Mouse (Mus musculus): ENCODE measurements around the gene Lypd6b. TPM values are rescaled to one million over a fixed set of nuclear protein-coding genes. Genes with fewer than 3 reads are reported as not detected.
A peak's percentile ranks its signal among the peaks of the same experiment; 100 is the strongest.

Lypd6b gene
- total RNA-seq, 4 experiments from 2014 or later, result 3.7 to 6.0 (median 4.4) TPM

DNA sequence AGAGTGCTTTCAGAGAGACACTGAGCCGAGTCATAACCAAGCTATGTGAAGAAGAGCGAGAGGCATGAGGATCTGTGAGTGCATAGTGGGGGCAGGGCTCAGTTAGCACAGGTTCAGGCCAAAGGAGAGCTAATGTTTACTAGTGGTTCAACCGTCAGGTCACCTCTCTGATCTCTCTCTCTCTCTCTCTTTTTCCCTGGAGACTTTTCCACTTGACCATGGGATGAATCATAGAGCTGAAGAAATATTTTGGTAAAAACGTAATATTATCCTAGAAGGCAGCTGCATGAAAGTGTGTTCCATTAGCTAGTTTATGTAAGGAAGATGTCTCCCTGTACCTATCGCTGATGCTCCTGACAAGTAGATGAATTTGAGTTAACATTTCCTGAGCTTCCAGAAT, 30.6 kb downstream of the Lypd6b start:
- DNase-seq (ENCODE audit: low spot score in 2 of 2), result no peak

DNA sequence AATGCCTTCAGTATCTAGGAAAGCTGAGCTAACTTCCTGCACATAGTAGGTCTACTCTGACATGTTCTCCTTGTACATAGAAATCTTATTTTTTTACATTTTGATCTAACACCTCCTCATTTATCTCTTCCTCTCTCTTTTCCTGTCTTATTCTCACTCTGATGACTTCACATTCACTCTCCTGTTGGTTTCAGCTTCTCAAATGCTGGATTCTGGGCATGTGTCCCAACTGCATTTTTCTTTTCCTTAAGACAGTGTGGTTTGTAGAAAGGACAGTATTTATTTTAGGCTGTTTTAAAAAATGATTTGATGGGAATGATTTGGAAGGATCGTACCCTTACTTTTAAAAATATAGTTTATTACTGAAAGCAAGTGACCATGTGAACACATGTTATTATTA, 34.8 kb downstream of the Lypd6b start:
- DNase-seq (ENCODE audit: low spot score in 2 of 2), result no peak

DNA sequence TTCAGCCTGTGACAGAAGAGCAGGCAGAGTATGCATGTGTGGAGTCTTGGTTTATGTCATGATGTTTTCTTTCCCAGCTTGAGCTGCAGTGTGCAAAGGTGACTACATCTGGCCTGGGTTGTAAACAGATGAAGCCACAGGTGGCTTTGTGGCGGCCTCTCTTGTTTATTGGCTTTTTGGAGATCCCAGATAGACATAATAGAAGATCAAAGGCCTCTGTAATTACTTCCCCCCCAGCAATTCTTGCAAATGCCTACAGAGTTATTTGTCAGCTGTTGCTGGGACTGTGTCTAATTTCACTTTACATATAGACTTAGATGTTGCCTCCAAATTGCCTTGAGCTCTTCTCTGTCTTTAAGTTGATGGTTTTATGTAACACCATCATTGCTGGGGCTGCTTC, 38.1 kb downstream of the Lypd6b start:
- DNase-seq (ENCODE audit: low spot score in 2 of 2), result no peak

DNA sequence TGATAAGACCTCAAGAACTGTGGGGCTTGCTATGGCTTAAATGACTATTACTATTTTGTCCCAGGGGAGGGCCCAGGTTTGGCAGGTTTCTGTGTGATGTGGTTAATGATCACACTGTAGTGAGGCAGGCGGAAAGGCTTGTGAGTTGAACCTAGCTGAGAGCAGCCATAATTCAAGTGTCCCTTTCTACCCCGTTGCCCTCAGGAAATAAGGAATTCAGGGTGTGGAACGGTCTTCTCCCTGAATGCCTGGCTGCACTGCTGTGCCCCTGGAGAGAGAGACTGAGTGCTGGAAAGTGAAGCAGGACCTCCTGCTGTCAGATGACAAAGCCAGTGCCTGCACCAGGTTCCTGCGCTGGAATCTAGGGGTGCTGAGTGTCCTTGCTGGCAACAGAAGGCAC, 40.3 kb downstream of the Lypd6b start:
- no peak for DNase-seq (ENCODE audit: low spot score in 2 of 2)

DNA sequence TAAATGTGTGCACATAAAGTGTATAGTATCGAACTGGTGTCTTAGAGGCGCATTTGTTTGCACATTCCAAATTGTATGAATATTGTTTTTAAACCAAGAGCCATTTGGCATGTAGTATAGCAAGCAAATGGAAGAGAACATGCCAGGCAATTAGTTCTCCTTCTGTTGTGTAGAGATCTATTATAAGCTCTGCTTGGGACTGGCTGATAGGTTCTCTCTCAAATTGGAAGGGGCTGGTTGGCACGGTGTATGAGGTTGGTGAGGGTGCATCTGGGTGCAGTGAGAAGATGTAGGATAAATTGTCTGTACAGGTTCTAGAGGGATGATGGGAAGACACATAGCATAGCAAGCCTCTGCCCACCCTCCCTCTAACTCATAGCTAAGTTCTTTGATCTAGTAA, 42.9 kb downstream of the Lypd6b start:
- peak in 1 of 2 experiments; percentile 12 for DNase-seq (ENCODE audit: low spot score in 2 of 2)

DNA sequence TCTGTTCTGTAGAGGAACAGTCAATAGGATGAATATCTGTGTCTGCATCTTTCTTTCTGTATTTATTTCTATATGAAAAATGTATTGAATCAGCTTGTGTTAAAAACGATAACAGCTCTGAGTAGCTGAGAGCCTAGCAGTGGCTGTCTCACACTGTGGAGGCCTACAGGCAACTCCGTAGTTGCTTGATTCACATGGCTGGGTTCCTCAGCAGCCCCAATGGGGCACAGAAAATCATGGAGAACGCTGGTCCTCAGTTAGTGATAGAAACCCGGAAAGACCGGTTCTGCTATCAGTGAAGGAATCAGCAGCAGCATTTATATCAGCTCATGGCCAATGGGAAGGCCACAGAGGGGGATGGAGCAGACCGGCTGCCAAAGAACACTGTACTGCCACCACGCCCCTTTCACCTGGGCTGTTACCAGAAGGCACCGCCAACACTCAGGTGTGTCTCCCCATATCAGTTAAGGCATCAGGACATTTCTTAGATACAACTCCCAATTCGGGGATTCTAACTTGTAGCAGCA, 44.9 kb downstream of the Lypd6b start:
- no peak for DNase-seq (ENCODE audit: low spot score in 2 of 2)

DNA sequence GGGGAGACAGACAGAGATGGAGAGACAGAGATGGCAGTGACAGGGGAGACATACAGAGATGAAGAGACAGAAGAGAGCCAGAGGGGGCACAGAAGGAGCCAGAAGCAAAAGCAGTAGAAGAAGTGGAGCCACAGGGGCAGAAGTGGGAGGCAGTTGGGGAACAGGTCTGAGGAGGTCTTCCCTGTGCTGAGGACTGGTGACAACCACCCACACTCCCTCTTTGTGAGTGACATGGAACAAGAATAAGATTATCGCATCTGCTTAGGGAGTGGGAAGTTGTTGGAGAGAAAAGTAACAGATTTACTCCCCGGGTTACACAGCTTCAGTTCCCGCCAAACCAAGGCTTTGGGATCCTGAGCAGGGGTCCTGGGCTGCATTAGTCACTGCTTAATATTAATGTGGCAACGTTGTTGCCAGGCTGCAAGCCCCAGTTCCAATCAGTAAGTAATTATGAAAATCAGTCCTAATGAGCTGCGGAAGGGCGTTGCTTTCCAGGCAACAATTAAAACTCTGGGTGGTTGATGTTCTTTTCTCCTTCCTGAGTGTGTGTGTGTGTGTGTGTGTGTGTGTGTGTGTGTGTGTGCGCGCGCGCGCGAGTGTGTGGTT, 50.1 kb downstream of the Lypd6b start:
- DNase-seq (ENCODE audit: low spot score in 2 of 2), result peak in 1 of 2 experiments; percentile 6

DNA sequence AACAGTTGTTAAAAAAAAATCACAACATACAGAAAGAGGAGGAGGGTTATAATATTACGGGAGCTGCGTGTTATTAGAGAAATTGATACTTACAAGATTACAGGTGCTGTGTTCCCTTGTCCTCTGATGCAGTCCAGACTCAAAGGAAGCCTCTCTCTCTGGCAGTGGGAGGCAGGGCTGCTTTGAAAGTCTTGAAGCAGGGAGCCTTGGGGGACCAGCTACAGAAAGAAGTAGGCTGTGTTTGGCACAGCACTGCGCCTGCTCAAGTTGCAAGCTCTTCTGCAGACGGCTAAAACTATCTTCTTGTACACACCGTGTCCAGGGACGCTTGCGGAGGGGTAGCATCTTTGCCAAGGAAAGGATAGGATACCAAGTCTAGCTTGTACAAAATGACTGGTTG, 51.1 kb downstream of the Lypd6b start:
- DNase-seq (ENCODE audit: low spot score in 2 of 2), result no peak

DNA sequence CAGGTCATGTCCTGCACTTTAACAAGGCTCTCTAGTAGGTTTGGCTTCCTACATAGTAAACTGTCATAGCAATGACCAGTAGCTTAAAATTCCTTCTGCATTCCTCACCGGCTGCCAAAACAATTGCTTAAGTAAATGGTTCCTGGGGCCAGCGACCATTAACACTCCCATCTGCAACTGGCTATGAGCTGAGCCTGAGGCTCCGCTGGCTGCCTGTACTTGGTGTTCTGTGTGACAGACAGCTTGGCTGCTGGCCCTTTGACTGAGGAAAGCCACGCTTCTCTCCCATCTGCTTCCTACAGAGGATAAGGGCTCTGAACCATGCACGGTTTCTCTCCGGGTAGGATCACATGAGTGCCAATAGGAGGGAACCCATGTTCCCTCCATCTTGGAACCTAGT, 53.1 kb downstream of the Lypd6b start:
- DNase-seq (ENCODE audit: low spot score in 2 of 2), result peak; percentile 7 to 19

DNA sequence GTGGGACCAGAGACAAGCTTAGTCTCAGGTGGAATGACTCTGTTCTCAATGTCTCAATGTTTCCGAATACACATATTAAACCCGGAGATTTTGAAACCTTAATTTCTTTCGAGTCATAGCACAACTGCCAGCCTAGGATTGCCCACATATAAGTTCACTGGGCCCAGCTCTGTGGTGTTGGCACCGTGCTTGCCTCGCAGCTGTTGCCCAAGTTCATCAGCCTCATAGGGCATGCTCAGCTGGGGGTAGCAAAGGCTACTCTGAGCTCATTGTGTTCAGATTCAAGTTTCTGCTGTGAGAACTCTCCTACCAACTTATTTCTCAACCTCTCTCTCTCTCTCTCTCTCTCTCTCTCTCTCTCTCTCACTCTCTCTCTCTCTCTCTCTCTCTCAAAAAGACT, 53.6 kb downstream of the Lypd6b start:
- DNase-seq (ENCODE audit: low spot score in 2 of 2), result no peak

DNA sequence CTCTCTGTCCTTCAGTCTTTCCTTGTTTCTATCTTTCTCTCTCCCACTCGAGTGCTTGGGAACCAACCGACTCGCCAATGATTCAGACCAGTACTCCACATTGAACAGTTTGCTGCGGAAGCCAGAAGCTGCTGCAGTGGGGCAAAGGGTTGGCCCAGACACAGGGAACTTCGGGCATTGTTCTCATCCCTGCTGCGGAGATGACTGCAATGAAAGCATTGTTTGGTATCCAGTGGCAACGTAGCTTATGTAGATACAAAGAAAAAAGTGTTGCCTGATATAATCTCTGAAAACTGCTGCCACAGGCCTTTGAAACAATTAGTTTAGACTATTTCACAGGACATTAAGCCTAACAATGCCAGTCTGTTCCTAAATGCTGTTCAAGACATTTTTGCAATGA, 57.6 kb downstream of the Lypd6b start:
- no peak for DNase-seq (ENCODE audit: low spot score in 2 of 2)

DNA sequence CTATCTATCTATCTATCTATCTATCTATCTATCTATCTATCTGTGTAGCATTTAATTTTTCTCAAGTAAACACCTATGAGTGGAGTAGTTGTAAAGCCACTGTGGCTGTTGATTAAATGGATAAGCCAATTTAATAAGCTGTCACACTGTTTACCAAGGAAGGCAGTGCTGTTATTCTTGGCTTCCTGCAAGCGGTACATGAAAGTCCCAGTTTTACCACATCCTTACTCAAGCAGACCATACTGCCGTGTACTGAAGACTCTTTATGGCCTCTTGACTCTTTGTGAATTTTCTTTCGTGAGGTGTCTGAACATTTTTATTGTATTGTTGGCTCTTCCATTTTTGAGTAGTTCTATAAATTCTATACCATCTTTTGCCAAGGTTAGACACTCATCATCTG, 58.6 kb downstream of the Lypd6b start:
- DNase-seq (ENCODE audit: low spot score in 2 of 2), result no peak

DNA sequence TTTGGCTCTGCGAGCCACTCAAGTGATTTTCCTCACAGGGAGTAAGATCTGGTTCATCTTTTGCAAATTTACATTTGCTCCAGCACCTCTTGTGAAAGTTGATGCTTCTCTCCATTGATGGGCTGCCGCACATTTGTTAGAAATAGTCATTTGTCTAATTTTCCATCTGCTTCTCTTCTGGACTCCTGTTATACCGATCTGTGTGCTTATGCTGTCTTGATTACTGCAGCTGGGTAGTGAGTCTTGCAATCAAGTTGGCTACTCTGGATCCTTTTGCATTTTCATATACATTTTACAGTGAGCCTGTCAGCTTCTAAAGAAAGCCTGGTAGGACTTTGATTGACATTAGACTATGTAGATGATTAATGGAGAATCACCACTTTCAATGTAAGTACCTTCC, 59.4 kb downstream of the Lypd6b start:
- DNase-seq (ENCODE audit: low spot score in 2 of 2), result no peak

DNA sequence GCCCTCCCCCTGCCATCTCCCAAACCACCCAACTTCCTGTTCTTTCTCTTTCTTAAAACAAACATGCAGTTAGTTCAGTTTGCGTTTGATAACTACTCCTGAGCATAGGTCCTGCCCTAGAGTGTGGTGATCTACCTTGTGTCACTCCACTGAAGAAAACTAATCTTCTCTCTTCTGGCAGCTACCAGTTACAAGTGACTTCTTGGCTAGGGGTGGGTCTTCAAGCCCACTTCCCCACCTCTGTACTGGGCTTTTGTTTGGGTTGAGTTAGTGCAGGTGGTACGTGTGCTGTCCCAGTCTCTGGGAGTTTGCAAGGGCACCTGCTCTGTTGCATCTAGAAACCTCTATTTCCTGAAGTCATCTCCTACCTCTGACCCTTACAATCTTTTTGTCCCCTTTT, 60.3 kb downstream of the Lypd6b start:
- DNase-seq (ENCODE audit: low spot score in 2 of 2), result no peak

DNA sequence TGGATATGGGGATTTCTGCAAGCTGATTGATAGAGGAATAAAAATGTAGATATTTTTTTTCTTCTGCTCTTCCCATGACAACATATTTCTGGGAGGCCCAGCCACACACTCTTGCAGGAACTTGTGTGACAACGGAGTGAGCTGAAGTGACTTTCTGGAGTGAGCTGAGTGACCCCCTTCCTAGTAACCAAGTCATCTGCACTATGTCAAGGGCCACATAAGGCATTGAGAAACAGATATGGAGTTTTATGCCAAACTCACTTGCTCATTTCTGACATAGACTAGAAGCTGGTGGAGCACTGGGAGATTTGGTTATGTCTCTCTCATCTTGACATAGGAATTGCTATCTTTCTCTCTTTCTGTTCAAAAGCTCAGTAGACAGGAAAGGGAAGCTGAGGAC, 62.3 kb downstream of the Lypd6b start:
- no peak for DNase-seq (ENCODE audit: low spot score in 2 of 2)

DNA sequence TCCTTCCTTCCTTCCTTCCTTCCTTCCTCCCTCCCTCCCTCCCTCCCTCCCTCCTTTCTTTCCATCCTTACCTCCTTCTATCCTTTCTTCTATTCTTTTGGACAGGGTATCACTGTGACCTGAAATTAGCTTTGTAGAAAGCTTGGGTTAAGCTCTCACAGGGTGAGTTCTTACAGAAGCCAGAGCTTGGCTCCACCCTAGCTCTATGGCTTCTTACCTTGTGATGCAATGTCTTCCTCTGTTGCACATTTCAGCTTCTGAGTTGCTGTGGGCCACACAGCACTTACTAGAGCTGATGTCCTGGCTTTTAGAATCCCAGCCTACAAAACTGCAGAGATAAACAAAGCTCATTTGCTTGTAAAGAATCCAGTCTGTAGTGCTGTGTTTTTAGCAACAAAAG, 64.5 kb downstream of the Lypd6b start:
- DNase-seq (ENCODE audit: low spot score in 2 of 2), result no peak

DNA sequence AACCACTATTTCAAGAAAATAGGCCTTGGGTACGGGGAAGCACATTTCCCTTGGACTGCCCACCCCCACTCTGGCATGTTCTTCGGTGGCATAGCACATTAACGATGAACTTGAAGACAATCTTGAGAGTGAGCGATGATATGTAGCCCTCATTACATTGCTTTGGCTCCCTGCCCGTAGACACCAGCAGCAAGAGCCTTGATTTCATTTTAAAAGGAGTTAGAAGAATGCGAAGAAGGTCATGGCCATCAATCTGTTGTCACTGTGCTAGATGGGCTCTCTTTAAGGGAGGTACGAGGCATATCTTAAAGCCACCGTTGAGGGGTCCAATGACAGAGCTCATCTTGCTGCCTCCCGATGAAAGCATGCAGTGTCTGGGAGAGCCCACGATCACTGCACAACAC, 68.7 kb downstream of the Lypd6b start:
- no peak for DNase-seq (ENCODE audit: low spot score in 2 of 2)

DNA sequence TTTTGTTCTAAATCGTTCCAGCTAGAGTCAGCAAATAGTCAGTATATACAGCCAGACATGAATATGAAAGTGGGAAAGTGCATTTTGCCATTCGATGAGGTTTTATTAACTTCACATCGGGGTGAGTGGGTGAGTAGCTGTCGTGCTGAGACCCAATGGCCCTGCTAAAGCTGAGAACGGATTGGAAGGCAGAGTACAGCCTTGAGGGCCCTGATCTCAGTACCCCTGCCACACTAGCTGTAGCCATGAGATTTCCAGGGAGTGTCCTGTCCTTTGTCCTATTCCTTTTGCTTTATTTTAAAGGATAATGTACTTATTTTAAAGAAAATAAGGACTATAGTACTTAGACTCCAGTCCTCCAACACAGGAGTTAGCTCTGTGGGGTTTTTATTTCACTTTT, 69.1 kb downstream of the Lypd6b start:
- no peak for DNase-seq (ENCODE audit: low spot score in 2 of 2)

DNA sequence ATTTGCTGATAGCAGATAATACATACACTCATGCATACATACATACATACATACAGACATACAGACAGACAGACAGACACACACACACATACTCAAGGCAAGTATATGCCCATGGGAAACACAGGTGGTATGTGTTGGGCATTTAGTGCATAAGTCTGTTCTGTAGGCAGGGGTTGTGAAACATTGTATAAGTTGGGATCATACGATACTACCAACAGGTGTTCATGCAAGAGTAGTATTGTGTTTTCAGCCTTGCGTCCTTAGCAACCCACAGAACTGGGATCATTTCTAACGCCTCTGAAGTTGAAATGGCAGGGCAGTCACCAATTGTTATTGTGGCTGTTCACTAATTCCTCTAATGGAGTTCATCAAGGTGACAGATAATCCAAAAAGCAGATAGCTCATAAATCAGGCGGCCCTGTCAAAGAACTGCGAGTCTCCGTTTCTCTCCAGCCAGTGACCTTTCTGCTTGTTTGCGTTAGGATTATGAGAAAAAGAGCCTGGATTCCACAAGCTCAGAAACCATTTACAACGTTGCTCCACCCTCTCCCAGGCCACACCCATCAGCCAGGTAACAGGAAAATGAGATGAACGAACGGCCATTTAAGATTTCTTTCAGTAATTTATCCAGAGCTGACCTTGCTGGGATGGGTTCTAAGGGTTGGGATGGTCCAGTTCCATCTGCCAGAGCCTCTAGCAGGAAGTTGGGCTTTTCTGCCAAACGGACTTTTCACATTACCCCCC, 72.9 kb downstream of the Lypd6b start:
- no peak for DNase-seq (ENCODE audit: low spot score in 2 of 2)

DNA sequence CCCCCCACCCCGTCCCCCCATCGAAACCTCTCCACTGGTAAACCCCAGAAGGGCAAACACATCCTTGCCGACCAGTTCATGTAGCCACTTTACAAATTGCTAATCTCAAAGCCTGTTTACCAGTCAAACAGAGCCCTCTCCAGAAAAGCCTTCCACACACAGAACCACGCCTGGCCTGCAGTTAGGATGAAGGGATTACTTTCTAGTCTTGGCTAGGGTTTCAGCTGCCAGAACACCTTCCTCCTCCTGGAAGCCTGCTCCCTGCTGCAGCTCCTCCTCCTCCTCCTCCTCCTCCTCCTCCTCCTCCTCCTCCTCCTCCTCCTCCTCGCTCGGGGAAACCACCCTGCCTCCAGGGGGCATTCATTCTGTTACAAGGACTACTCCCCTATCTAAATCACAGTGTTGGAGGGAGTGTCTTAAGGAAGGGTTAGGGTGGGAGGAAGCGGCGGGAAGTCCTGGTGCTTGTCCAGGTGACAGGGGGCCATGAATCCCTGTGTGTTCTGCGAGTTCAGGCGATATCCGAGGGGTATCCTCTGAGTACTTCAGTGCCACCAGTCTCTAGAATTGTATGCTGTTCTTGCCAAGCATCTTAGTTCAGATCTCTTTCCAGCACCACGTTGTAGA, 73.6 kb downstream of the Lypd6b start:
- DNase-seq (ENCODE audit: low spot score in 2 of 2), result no peak

DNA sequence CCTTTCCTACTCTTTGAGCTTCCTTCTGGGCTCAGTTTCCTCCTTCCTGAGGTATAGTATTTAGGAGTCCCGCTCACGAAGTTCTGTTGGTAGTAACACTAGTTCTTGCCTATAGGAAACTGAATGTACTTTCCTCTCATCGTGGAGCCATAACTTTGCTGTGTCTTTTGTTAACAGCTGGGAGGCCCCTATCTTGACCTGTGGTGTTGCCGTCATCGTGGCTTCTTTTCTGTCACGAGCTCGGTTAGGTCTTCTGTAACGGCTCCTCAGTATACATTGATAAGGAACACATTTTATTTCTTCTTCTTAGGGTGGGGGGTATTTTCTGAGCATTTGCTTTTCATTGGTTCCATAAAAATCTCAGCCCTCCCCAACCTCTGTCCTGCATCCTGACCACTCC, 74.2 kb downstream of the Lypd6b start:
- no peak for DNase-seq (ENCODE audit: low spot score in 2 of 2)

DNA sequence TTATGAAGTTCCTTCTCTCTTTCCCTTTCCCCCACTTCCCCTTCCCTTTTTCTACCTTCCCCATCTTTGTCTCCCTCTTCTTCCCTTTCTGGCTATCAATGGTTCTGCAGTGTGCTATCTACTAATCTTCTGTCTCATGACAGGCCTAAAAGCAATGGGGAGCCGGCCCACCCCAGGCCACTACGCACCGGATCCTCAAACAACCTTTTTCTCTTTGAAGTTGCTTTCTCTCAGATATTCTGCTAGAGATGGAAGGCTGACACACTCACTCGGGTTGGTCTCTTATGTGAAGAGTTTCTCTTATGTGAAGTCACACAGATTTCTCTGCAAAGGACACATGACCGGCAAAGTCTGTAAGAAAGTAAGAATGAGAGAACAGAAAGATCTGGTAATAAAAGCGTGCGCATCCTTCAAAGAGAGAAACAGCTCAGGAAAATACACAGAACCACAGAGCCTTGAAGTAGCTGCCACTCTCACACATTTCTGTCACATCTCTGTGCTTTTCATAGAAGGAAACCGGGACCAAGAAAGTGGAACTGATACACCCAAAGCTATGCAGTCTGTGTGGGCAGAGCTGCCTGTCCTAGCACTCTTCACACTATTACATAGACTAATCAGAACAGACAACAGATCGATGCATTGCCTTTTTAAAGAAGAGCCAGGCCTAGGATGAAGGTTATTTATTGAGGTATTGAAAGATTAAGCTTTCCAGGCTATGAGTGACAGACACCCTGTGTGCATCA, 80.8 kb downstream of the Lypd6b start:
- DNase-seq (ENCODE audit: low spot score in 2 of 2), result no peak

All from layer of hippocampus, adult 8-10 months (tissue).